Mouse (Mus musculus): ENCODE results near the gene Bcas3.

DNA sequence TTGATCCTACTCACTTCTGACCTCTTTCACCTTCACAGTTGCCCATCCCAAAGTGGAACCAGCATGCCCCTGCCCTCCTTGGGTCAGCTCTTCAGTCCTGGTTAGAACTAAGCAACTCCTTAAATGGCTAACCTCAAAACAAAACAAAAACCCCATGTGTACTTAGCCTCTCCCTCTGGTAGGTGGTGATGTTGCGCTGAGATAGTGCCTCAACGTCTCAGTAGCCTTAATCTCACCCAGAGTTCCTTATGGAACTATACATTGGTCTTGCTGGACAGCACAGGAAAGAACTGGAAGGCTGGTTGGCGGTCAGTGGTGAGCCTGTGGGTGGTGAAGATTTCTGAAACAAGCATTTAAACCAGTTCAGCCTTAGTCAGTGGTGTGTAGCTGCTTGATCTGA lies 149.1 kb downstream of the Bcas3 start:
- TF ChIP-seq CTCF (IDR thresholded peaks at IDR 0.05; ENCODE audit: extremely low read depth, insufficient read depth, insufficient read length, insufficient replicate concordance), result no peak
- TF ChIP-seq POLR2A (IDR thresholded peaks at IDR 0.05; ENCODE audit: low read depth, low read length), result no peak
